Mouse (Mus musculus) adrenal gland, postnatal 10 days (tissue): ENCODE measurements around the gene Cenpw. TPM values are rescaled to one million over a fixed set of nuclear protein-coding genes. Genes with fewer than 3 reads are reported as not detected.

Experiments
- DNase-seq: peaks from one replicate; pipeline ENCODE4 v3.0.0; 2021; ENCODE audit warnings: mixed read lengths
- long read RNA-seq, 2 experiments: library from polyadenylated mRNA; stranded (forward); transcript quantifications; one replicate each; pipeline ENCODE4 v2.0.0; 2021
- total RNA-seq, 2 experiments: library from RNA; stranded (reverse); gene quantifications; 2 replicates each; pipeline ENCODE4 v1.2.3; 2021

The Cenpw gene
- 1 to 10 TPM; 3.9 to 6.1 TPM for total RNA-seq
- long read RNA-seq, experiment 1, transcript Cenpw-201 (3 exons, 1,532 nt) = major isoform, 32 of 32 reads
- long read RNA-seq, experiment 1, partial matches to known transcripts = 0 of 32 reads
- long read RNA-seq, experiment 1, other reads (novel, unspliced or antisense) = 0 of 32 reads
- long read RNA-seq, experiment 2, transcript Cenpw-201 (3 exons, 1,532 nt) = major isoform, 25 of 25 reads
- long read RNA-seq, experiment 2, partial matches to known transcripts = 0 of 25 reads
- long read RNA-seq, experiment 2, other reads (novel, unspliced or antisense) = 0 of 25 reads

GRCm38 (mm10) chr10:30199916-30200826 lies at the start of gene Cenpw:
Cenpw (minus strand) TSS chr10:30200560.
- peak; percentile 94 for DNase-seq

GRCm38 (mm10) chr10:30249654-30250053 lies 49.3 kb upstream of the Cenpw start:
- no peak for DNase-seq

GRCm38 (mm10) chr10:30199501-30199900 lies 859 bp downstream of the Cenpw start:
- DNase-seq = no peak

- no peak for DNase-seq
Observed at GRCm38 (mm10) chr10:30167700-30168099, 32.7 kb downstream of the Cenpw start.
